Comparison of ENCODE assay signal across 8 mouse cellular contexts in the genomic region with DNA sequence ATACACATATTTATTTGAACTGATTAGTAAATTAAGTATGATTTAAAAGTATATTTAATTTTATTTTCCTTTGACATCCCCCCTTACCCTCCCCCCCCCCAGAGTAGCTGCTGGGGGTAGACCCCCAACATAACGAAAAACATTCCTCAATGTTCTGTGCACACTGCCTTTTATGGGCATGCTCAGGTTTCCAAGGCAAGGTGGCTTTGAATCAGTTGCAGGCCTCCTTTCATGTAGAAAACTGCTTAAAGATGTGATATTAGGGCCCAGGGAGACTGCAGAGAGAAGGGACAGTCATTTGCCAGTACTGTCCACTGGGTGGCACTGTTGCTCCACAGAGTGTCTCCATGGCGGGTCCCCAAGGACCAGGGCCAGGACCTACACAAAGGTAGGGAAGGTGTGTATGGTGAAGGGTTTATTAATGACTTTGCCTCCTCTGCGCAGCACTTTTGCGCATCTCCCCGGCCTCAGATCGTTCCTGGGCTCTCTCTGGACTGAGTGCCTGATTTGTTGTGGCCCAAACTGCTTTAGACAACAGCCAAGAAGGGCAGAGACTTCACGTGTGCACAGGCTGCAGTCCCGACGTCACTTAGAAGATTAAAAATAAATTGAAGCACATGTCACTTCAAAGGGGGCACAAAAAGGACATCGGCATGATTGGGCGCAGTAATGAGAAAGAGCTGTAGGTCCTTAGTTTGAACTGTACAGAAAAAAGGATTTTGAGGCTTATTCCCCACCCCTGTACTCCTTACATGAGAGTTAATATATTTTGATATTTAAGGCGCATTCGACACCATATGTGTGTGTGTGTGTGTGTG.
A peak's percentile ranks its signal among the peaks of the same experiment; 100 is the strongest.
DNase-seq lines count a peak whose midpoint lies in the region; ATAC-seq and TF ChIP-seq lines count a peak whose summit lies in the region.

No protein-coding gene starts in this region.

- ATAC-seq in embryonic facial prominence, embryonic 11.5 days (replicated peaks; ENCODE audit: insufficient number of reproducible peaks, low FRiP score, low TSS enrichment, low read depth), result peak; percentile 85
- peak; percentile 73 for ATAC-seq in kidney, embryonic 15.5 days (replicated peaks; ENCODE audit: low FRiP score)
- ATAC-seq in limb, embryonic 15.5 days (ENCODE audit: insufficient number of reproducible peaks, low FRiP score, low TSS enrichment, low read depth), result peak; percentile 67; the same call in 1 of the 2 replicates
- ATAC-seq in neural tube, embryonic 12.5 days (ENCODE audit: low FRiP score, low read depth), result peak; percentile 76
- ATAC-seq in stomach, embryonic 16.5 days (ENCODE audit: insufficient read depth, low FRiP score), result peak; percentile 69; the same call in 1 of the 2 replicates

- no peaks in the 10 kb centered on the region for H3K4me1 ChIP-seq in embryonic facial prominence, embryonic 11.5 days (ENCODE audit: control insufficient read depth, insufficient read depth, low read length)
- H3K4me1 ChIP-seq in heart, adult 2 months (ENCODE audit: control insufficient read depth, insufficient read depth, low read length), result no peaks in the 10 kb centered on the region
- peaks cover 20% of the 10 kb centered on the region for H3K4me1 ChIP-seq in kidney, embryonic 15.5 days
- peaks cover 13% of the 10 kb centered on the region for H3K4me1 ChIP-seq in limb, embryonic 15.5 days
- peaks cover 16% of the 10 kb centered on the region for H3K4me1 ChIP-seq in neural tube, embryonic 12.5 days
- peaks cover 6% of the 10 kb centered on the region; the same call in 1 of the 2 replicates for H3K4me1 ChIP-seq in stomach, embryonic 16.5 days (ENCODE audit: control insufficient read depth, insufficient read depth, low read length)

- H3K4me2 ChIP-seq in embryonic facial prominence, embryonic 11.5 days (ENCODE audit: low read depth, low read length), result no peak overlapping the region
- H3K4me2 ChIP-seq in kidney, embryonic 15.5 days, result peak overlapping the region; percentile 43
- H3K4me2 ChIP-seq in limb, embryonic 15.5 days, result peak overlapping the region; percentile 42
- H3K4me2 ChIP-seq in neural tube, embryonic 12.5 days (replicated peaks), result peak overlapping the region; percentile 46
- H3K4me2 ChIP-seq in stomach, embryonic 16.5 days (ENCODE audit: low read depth, low read length), result peak overlapping the region; percentile 20; the same call in 1 of the 2 replicates

- no peak for TF ChIP-seq POLR2A in heart, adult 2 months (IDR thresholded peaks at IDR 0.05; ENCODE audit: insufficient read depth, low read depth, low read length)

- H3K79me2 ChIP-seq in heart, adult 2 months (replicated peaks; ENCODE audit: control insufficient read depth, insufficient read depth, low read length), result no peaks in the 10 kb centered on the region

- peak; percentile 68 for DNase-seq in 3T3-L1 (ENCODE audit: low read depth, low spot score)
- peak; percentile 82 for DNase-seq in adrenal gland, postnatal 25 days
- peak; percentile 95 for DNase-seq in embryonic facial prominence, embryonic 11.5 days (ENCODE audit: low spot score)
- DNase-seq in heart, adult 2 months, result peak; percentile 59 to 74

- TF ChIP-seq EP300 in heart, adult 2 months (IDR thresholded peaks at IDR 0.05; ENCODE audit: insufficient read depth, low read depth, low read length), result peak; percentile 58; the same call in 1 of the 2 replicates

- peak overlapping the region; percentile 23; the same call in 1 of the 2 replicates for H3K27ac ChIP-seq in embryonic facial prominence, embryonic 11.5 days (replicated peaks; ENCODE audit: low read depth, low read length)
- H3K27ac ChIP-seq in heart, adult 2 months, result no peak overlapping the region
- H3K27ac ChIP-seq in kidney, embryonic 15.5 days, result no peak overlapping the region
- H3K27ac ChIP-seq in limb, embryonic 15.5 days, result no peak overlapping the region
- peak overlapping the region; percentile 86 for H3K27ac ChIP-seq in neural tube, embryonic 12.5 days
- no peak overlapping the region for H3K27ac ChIP-seq in stomach, embryonic 16.5 days (ENCODE audit: low read length)

- WGBS in embryonic facial prominence, embryonic 11.5 days, result 27% methylated on average over 13 of the region's 13 CpGs
- 47% methylated on average over 13 of the region's 13 CpGs for WGBS in heart, adult 2 months
- 32% methylated on average over 13 of the region's 13 CpGs for whole genome bisulfite sequencing in kidney, embryonic 15.5 days
- WGBS in limb, embryonic 15.5 days, result 19% methylated on average over 13 of the region's 13 CpGs
- WGBS in neural tube, embryonic 12.5 days, result 28% methylated on average over 13 of the region's 13 CpGs
- 30% methylated on average over 13 of the region's 13 CpGs for WGBS in stomach, embryonic 16.5 days

- no peak overlapping the region for H3K4me3 ChIP-seq in embryonic facial prominence, embryonic 11.5 days (ENCODE audit: low read depth, low read length)
- no peak overlapping the region for H3K4me3 ChIP-seq in heart, adult 2 months
- H3K4me3 ChIP-seq in kidney, embryonic 15.5 days (replicated peaks), result no peak overlapping the region
- peak overlapping the region; percentile 19; the same call in 1 of the 2 replicates for H3K4me3 ChIP-seq in limb, embryonic 15.5 days
- no peak overlapping the region for H3K4me3 ChIP-seq in neural tube, embryonic 12.5 days
- H3K4me3 ChIP-seq in stomach, embryonic 16.5 days (replicated peaks; ENCODE audit: low read length), result no peak overlapping the region

- H3K27me3 ChIP-seq in embryonic facial prominence, embryonic 11.5 days (ENCODE audit: control insufficient read depth, insufficient read depth, low read length), result no peaks in the 10 kb centered on the region
- H3K27me3 ChIP-seq in heart, adult 2 months (ENCODE audit: control insufficient read depth, insufficient read depth, low read length), result no peaks in the 10 kb centered on the region
- H3K27me3 ChIP-seq in kidney, embryonic 15.5 days, result no peaks in the 10 kb centered on the region
- no peaks in the 10 kb centered on the region; the same call in 1 of the 2 replicates for H3K27me3 ChIP-seq in limb, embryonic 15.5 days
- no peaks in the 10 kb centered on the region for H3K27me3 ChIP-seq in neural tube, embryonic 12.5 days (replicated peaks)
- H3K27me3 ChIP-seq in stomach, embryonic 16.5 days (ENCODE audit: control insufficient read depth, insufficient read depth, low read length), result no peaks in the 10 kb centered on the region

- no peak overlapping the region for H3K9ac ChIP-seq in embryonic facial prominence, embryonic 11.5 days (replicated peaks; ENCODE audit: low read length)
- H3K9ac ChIP-seq in heart, adult 2 months (ENCODE audit: low read depth, low read length), result no peak overlapping the region
- H3K9ac ChIP-seq in kidney, embryonic 15.5 days, result no peak overlapping the region
- H3K9ac ChIP-seq in limb, embryonic 15.5 days, result no peak overlapping the region
- H3K9ac ChIP-seq in neural tube, embryonic 12.5 days, result peak overlapping the region; percentile 42; the same call in 1 of the 2 replicates
- no peak overlapping the region for H3K9ac ChIP-seq in stomach, embryonic 16.5 days (ENCODE audit: low read length)

- no peaks in the 10 kb centered on the region for H3K36me3 ChIP-seq in embryonic facial prominence, embryonic 11.5 days (replicated peaks; ENCODE audit: control insufficient read depth, insufficient read depth, low read depth, low read length)
- H3K36me3 ChIP-seq in heart, adult 2 months (ENCODE audit: control insufficient read depth, insufficient read depth, low read length), result no peaks in the 10 kb centered on the region
- no peaks in the 10 kb centered on the region for H3K36me3 ChIP-seq in kidney, embryonic 15.5 days
- H3K36me3 ChIP-seq in limb, embryonic 15.5 days, result no peaks in the 10 kb centered on the region
- no peaks in the 10 kb centered on the region for H3K36me3 ChIP-seq in neural tube, embryonic 12.5 days
- no peaks in the 10 kb centered on the region for H3K36me3 ChIP-seq in stomach, embryonic 16.5 days (ENCODE audit: control insufficient read depth, insufficient read depth, low read length)

- no peaks in the 10 kb centered on the region for H3K9me3 ChIP-seq in embryonic facial prominence, embryonic 11.5 days (replicated peaks; ENCODE audit: control insufficient read depth, low read length)
- 0 out of 2 replicates have a peak, but pooled peaks cover 3% of the 10 kb centered on the region for H3K9me3 ChIP-seq in kidney, embryonic 15.5 days (replicated peaks)
- no peaks in the 10 kb centered on the region for H3K9me3 ChIP-seq in limb, embryonic 15.5 days
- H3K9me3 ChIP-seq in neural tube, embryonic 12.5 days, result no peaks in the 10 kb centered on the region
- no peaks in the 10 kb centered on the region for H3K9me3 ChIP-seq in stomach, embryonic 16.5 days (replicated peaks; ENCODE audit: control insufficient read depth, low read length)

- peak; percentile 94 for TF ChIP-seq CTCF in heart, adult 2 months (IDR thresholded peaks at IDR 0.05)

- intact Hi-C loops in heart, adult 2 months (cut with DNase I), result loop anchor here (2.0 kb wide), 1 partner anchor 1900 kb away; no protein-coding TSS in a partner anchor

Comparison
In these comparisons a context has a peak if more than half of its experiments do, and no peak if none do; other contexts are left out.
1. H3K27ac ChIP-seq: peak in embryonic facial prominence, embryonic 11.5 days (single experiment) and neural tube, embryonic 12.5 days (single experiment); none in heart, adult 2 months (single experiment), kidney, embryonic 15.5 days (single experiment), limb, embryonic 15.5 days (single experiment) and stomach, embryonic 16.5 days (single experiment).
2. Peak in every context shown above with its lines, with median percentiles within 50 percentile points of each other: DNase-seq and ATAC-seq.